Mouse (Mus musculus): ENCODE results near the gene C3ar1. TPM values are rescaled to one million over a fixed set of nuclear protein-coding genes. Genes with fewer than 3 reads are reported as not detected.

The C3ar1 gene
- total and polyA plus RNA-seq, 3 experiments, result 0.89 to 4.7 (median 1.4) TPM

DNA sequence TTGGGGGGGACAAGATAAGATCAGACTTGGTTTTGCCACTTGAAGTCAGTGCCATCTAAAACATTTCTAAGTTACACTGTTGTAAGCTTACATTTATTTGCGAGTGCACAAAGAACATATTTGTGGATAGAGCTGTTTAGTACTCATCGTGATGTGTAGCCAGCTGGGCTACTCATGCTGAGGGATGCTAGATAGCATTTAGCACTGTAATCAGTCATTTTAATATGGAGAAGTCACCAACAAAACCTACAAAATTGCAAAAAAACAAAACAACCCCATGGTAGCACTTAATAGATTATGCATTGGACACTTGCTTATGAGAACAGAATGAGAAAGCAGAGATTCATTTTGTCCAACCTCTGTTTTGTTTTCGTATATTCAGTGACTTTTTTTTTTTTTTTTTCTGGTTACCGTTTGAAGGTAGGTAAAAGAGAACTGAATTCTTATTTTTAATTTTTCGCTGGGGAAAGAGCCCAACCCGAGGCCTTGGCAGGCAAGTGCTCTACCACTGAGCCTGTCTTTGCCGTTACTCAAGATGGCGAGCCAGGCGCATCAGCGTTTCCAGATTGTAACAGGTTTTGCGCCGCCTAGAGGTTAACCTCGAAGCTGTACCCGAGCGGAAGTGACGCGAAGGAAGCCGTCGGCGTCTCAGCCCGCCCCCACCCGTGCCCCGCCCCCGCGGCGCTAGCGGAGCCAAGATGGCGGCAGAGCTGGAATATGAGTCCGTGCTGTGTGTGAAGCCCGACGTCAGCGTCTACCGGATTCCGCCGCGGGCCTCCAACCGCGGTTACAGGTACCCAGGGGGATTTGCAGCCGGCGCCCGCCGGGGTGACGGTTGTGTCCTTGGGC is 18.1 kb upstream of the C3ar1 start, which contains the start of gene Necap1 (continued):
- TF ChIP-seq TBP (conservative IDR thresholded peaks at IDR 0.05; ENCODE audit: low read depth, low read length), result peak; percentile 80

DNA sequence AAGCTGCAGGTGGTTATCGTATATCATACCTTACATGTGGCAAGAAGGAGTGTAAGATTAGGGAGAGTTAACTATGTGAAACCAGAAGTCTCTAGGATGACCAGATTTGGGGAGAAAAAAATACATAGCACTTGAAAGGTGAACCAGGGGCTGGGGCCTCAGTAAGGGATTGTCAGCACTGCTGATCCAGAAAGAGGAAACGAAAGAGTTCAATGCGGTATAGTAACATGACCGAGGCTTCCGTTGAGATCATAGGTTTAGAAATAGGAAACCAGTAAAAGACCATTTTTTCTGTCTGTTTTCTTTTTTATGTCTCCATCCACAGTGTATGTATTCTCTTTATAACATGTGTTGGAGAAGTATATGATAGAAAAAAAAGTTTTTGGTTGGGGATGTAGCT is 16.8 kb upstream of the C3ar1 start:
- dilution Hi-C loops (cut with MboI; ENCODE audit: extremely low pct_ligation_motif_present, extremely low pct_unique_long_range_greater_than_20kb, low sequenced_read_pairs) (no loop called here), in situ Hi-C loops (cut with MboI; ENCODE audit: low pct_ligation_motif_present, low pct_unique_long_range_greater_than_20kb, low sequenced_read_pairs) (loop anchor here (5.0 kb wide), 1 partner anchor 65 kb away; no protein-coding TSS in a partner anchor)
- Histone ChIP-seq H3K9ac (ENCODE audit: insufficient read depth, low read depth) (peak overlapping the region; percentile 48; the same call in 1 of the 2 replicates), H3K79me2 (replicated peaks; ENCODE audit: control insufficient read depth, extremely low read depth, insufficient read depth, poor library complexity, severe bottlenecking) (peaks cover 34% of the 10 kb centered on the region), H3K4me1 (ENCODE audit: control insufficient read depth in 1 of 2, insufficient read depth in 2 of 2) (peaks cover 18 to 60% of the 10 kb centered on the region in 2 experiments; a peak in 3 of 4 replicates), H3K27me3 (replicated peaks) (no peaks in the 10 kb centered on the region), H3K4me2 (ENCODE audit: insufficient read depth, low read depth, poor library complexity, severe bottlenecking) (peak overlapping the region; percentile 62; the same call in 1 of the 2 replicates), H3K27ac (ENCODE audit: insufficient read depth, low read depth) (peak overlapping the region; percentile 94), H3K4me3 (replicated peaks in 1 of 3; ENCODE audit: low read depth in 2 of 3, low read length in 2 of 3, poor library complexity in 1 of 3) (no peak overlapping the region), H3K36me3 (replicated peaks in 1 of 2; ENCODE audit: control insufficient read depth in 1 of 2, insufficient read depth in 1 of 2, low read length in 1 of 2) (peaks cover 11 to 21% of the 10 kb centered on the region in 2 experiments), H3K9me3 (replicated peaks; ENCODE audit: low read length) (no peaks in the 10 kb centered on the region)
- peak; percentile 94 for DNase-seq (ENCODE audit: extremely low read depth)
- TF ChIP-seq MEF2A (IDR thresholded peaks at IDR 0.05; ENCODE audit: borderline replicate concordance, low read depth, low read length) (peak; percentile 100), RAD21 (IDR thresholded peaks at IDR 0.05; ENCODE audit: low read depth, low read length) (no peak; the same call in 1 of the 2 replicates), E2F4 (IDR thresholded peaks at IDR 0.05; ENCODE audit: insufficient replicate concordance, low read depth, low read length) (peak; percentile 58; the same call in 1 of the 2 replicates), PAX5 (IDR thresholded peaks at IDR 0.05; ENCODE audit: low read length) (no peak), RCOR1 (conservative IDR thresholded peaks at IDR 0.05; ENCODE audit: low read depth, low read length) (peak; percentile 78; the same call in 1 of the 2 replicates), USF2 (conservative IDR thresholded peaks at IDR 0.05; ENCODE audit: low read depth, low read length) (no peak), USF1 (IDR thresholded peaks at IDR 0.05; ENCODE audit: low read depth, low read length) (no peak), JUN (IDR thresholded peaks at IDR 0.05; ENCODE audit: insufficient read depth, low read depth, low read length) (peak; percentile 100), ZKSCAN1 (IDR thresholded peaks at IDR 0.05; ENCODE audit: borderline replicate concordance, low read depth, low read length) (no peak), KAT2A (IDR thresholded peaks at IDR 0.05; ENCODE audit: insufficient replicate concordance, low read length) (0 out of 2 replicates have a peak, but pooled peaks have one; percentile 55), POLR2AphosphoS2 (IDR thresholded peaks at IDR 0.05; ENCODE audit: low read depth, low read length) (no peak), EP300 (IDR thresholded peaks at IDR 0.05; ENCODE audit: low read length) (peak; percentile 99), MYC (IDR thresholded peaks at IDR 0.05; ENCODE audit: low read depth, low read length) (peak; percentile 85), SMC3 (IDR thresholded peaks at IDR 0.05; ENCODE audit: low read depth, low read length) (no peak), CTCF (conservative IDR thresholded peaks at IDR 0.05 in 1 of 2, IDR thresholded peaks at IDR 0.05 in 1 of 2; ENCODE audit: low read depth in 2 of 2, low read length in 2 of 2) (no peak), ZC3H11A (IDR thresholded peaks at IDR 0.05; ENCODE audit: low read depth, low read length) (no peak), MAFK (IDR thresholded peaks at IDR 0.05; ENCODE audit: insufficient replicate concordance, low read length) (peak; percentile 77), ELF1 (IDR thresholded peaks at IDR 0.05; ENCODE audit: low read depth, low read length) (peak; percentile 50; the same call in 1 of the 2 replicates), CHD2 (IDR thresholded peaks at IDR 0.05; ENCODE audit: low read length) (peak; percentile 90), HCFC1 (IDR thresholded peaks at IDR 0.05; ENCODE audit: low read depth, low read length) (peak; percentile 41; the same call in 1 of the 2 replicates), TCF12 (IDR thresholded peaks at IDR 0.05; ENCODE audit: low read depth, low read length) (peak; percentile 92), IRF4 (IDR thresholded peaks at IDR 0.05; ENCODE audit: low read depth, low read length) (peak; percentile 98), BHLHE40 (IDR thresholded peaks at IDR 0.05; ENCODE audit: low read depth, low read length) (peak; percentile 90), ZMIZ1 (IDR thresholded peaks at IDR 0.05; ENCODE audit: low read depth, low read length) (0 out of 2 replicates have a peak, but pooled peaks have one; percentile 24), MXI1 (IDR thresholded peaks at IDR 0.05; ENCODE audit: low read depth, low read length) (peak; percentile 56; the same call in 1 of the 2 replicates), POLR2A (IDR thresholded peaks at IDR 0.05; ENCODE audit: low read depth, low read length) (peak; percentile 39; the same call in 1 of the 2 replicates), JUND (conservative IDR thresholded peaks at IDR 0.05; ENCODE audit: low read depth, low read length) (peak; percentile 93), CHD1 (IDR thresholded peaks at IDR 0.05; ENCODE audit: low read depth, low read length) (no peak), NELFE (IDR thresholded peaks at IDR 0.05; ENCODE audit: low read depth, low read length) (peak; percentile 44; the same call in 1 of the 2 replicates), MAZ (IDR thresholded peaks at IDR 0.05; ENCODE audit: low read depth, low read length) (peak; percentile 82), NRF1 (IDR thresholded peaks at IDR 0.05; ENCODE audit: low read depth, low read length) (no peak), ZNF384 (IDR thresholded peaks at IDR 0.05; ENCODE audit: low read depth, low read length) (peak; percentile 95), GABPA (IDR thresholded peaks at IDR 0.05; ENCODE audit: insufficient replicate concordance, low read depth, low read length) (no peak), MAX (IDR thresholded peaks at IDR 0.05; ENCODE audit: low read length) (peak; percentile 60; the same call in 1 of the 2 replicates)

All from CH12.LX (cell line).